In genomic region chr11:70214856-70215209, GRCm38 (mm10) we compare ENCODE assay signal across 8 mouse cellular contexts. TPM values are rescaled to one million over a fixed set of nuclear protein-coding genes. Genes with fewer than 3 reads are reported as not detected.
DNase-seq lines count a peak whose midpoint lies in the region; ATAC-seq lines count a peak whose summit lies in the region.

No protein-coding gene starts in this region.

- H3K27ac ChIP-seq in kidney, embryonic 15.5 days = no peak overlapping the region
- no peak overlapping the region for H3K27ac ChIP-seq in embryonic facial prominence, embryonic 13.5 days
- H3K27ac ChIP-seq in intestine, embryonic 15.5 days = no peak overlapping the region
- no peak overlapping the region for H3K27ac ChIP-seq in neural tube, embryonic 12.5 days

- no peaks in the 10 kb centered on the region for H3K9me3 ChIP-seq in kidney, embryonic 15.5 days (replicated peaks)
- no peaks in the 10 kb centered on the region for H3K9me3 ChIP-seq in embryonic facial prominence, embryonic 13.5 days
- no peaks in the 10 kb centered on the region for H3K9me3 ChIP-seq in intestine, embryonic 15.5 days
- H3K9me3 ChIP-seq in neural tube, embryonic 12.5 days = no peaks in the 10 kb centered on the region

- H3K4me1 ChIP-seq in kidney, embryonic 15.5 days = peaks cover 49% of the 10 kb centered on the region
- H3K4me1 ChIP-seq in embryonic facial prominence, embryonic 13.5 days = peaks cover 34% of the 10 kb centered on the region
- peaks cover 31% of the 10 kb centered on the region for H3K4me1 ChIP-seq in intestine, embryonic 15.5 days (replicated peaks)
- peaks cover 40% of the 10 kb centered on the region for H3K4me1 ChIP-seq in neural tube, embryonic 12.5 days

- peak; percentile 34 for ATAC-seq in kidney, embryonic 15.5 days (replicated peaks; ENCODE audit: low FRiP score)
- ATAC-seq in embryonic facial prominence, embryonic 13.5 days (ENCODE audit: insufficient number of reproducible peaks, insufficient read depth, low FRiP score, low TSS enrichment, low read depth) = no peak
- ATAC-seq in intestine, embryonic 15.5 days = no peak
- no peak for ATAC-seq in neural tube, embryonic 12.5 days (ENCODE audit: low FRiP score, low read depth)
- no peak for ATAC-seq in megakaryocyte-erythroid progenitor cell, adult 5-6 weeks (replicated peaks; ENCODE audit: low FRiP score, low TSS enrichment, poor library complexity, severe bottlenecking)
- ATAC-seq in cerebellum, adult (ENCODE audit: insufficient number of reproducible peaks, low FRiP score, low TSS enrichment) = no peak

- WGBS in kidney, embryonic 15.5 days = 10% methylated on average over 18 of the region's 18 CpGs
- WGBS in embryonic facial prominence, embryonic 13.5 days = 4% methylated on average over 18 of the region's 18 CpGs
- WGBS in intestine, embryonic 15.5 days = 15% methylated on average over 18 of the region's 18 CpGs
- 3% methylated on average over 18 of the region's 18 CpGs for WGBS in neural tube, embryonic 12.5 days

- H3K4me2 ChIP-seq in kidney, embryonic 15.5 days = peak overlapping the region; percentile 74
- H3K4me2 ChIP-seq in embryonic facial prominence, embryonic 13.5 days = peak overlapping the region; percentile 76
- H3K4me2 ChIP-seq in intestine, embryonic 15.5 days (replicated peaks) = peak overlapping the region; percentile 80
- H3K4me2 ChIP-seq in neural tube, embryonic 12.5 days (replicated peaks) = peak overlapping the region; percentile 54

- DNase-seq in kidney, postnatal 14 days = no peak
- no peak for DNase-seq in right cerebral cortex, postnatal 10 days (ENCODE audit: low spot score in 2 of 2)

- H3K27me3 ChIP-seq in kidney, embryonic 15.5 days = peaks cover 77% of the 10 kb centered on the region
- peaks cover 67% of the 10 kb centered on the region for H3K27me3 ChIP-seq in embryonic facial prominence, embryonic 13.5 days
- peaks cover 29% of the 10 kb centered on the region for H3K27me3 ChIP-seq in intestine, embryonic 15.5 days (replicated peaks)
- H3K27me3 ChIP-seq in neural tube, embryonic 12.5 days (replicated peaks) = peaks cover 63% of the 10 kb centered on the region

- peak overlapping the region; percentile 38 for H3K4me3 ChIP-seq in kidney, embryonic 15.5 days (replicated peaks)
- H3K4me3 ChIP-seq in embryonic facial prominence, embryonic 13.5 days = peak overlapping the region; percentile 42
- peak overlapping the region; percentile 34 for H3K4me3 ChIP-seq in intestine, embryonic 15.5 days (replicated peaks)
- H3K4me3 ChIP-seq in neural tube, embryonic 12.5 days = peak overlapping the region; percentile 32

- H3K9ac ChIP-seq in kidney, embryonic 15.5 days = 0 out of 2 replicates have a peak overlapping the region, but pooled peaks have one; percentile 43
- peak overlapping the region; percentile 70; the same call in 1 of the 2 replicates for H3K9ac ChIP-seq in embryonic facial prominence, embryonic 13.5 days
- H3K9ac ChIP-seq in intestine, embryonic 15.5 days = no peak overlapping the region
- 0 out of 2 replicates have a peak overlapping the region, but pooled peaks have one; percentile 51 for H3K9ac ChIP-seq in neural tube, embryonic 12.5 days

- peaks cover 6% of the 10 kb centered on the region; the same call in 1 of the 2 replicates for H3K36me3 ChIP-seq in kidney, embryonic 15.5 days
- peaks cover 10% of the 10 kb centered on the region for H3K36me3 ChIP-seq in embryonic facial prominence, embryonic 13.5 days
- H3K36me3 ChIP-seq in intestine, embryonic 15.5 days = no peaks in the 10 kb centered on the region
- peaks cover 15% of the 10 kb centered on the region for H3K36me3 ChIP-seq in neural tube, embryonic 12.5 days

RNA-seq across cellular contexts. Expression of gene Slc16a11, which starts 2.3 kb away (rescaled TPM):
- 4.3 and 5.8 TPM in 2 replicates for polyA plus RNA-seq in kidney, embryonic 15.5 days (2015; fragmentation: Nextera tagmentation; extraction: Ambion mirVana)
- 1.9 and 3.5 TPM in 2 replicates for polyA plus RNA-seq in embryonic facial prominence, embryonic 13.5 days (2015; fragmentation: Nextera tagmentation; extraction: Ambion mirVana)
- polyA plus RNA-seq in intestine, embryonic 15.5 days (2015; fragmentation: Nextera tagmentation; extraction: Ambion mirVana) = 2.9 and 3.7 TPM in 2 replicates
- polyA plus RNA-seq in neural tube, embryonic 12.5 days (2016; fragmentation: Nextera tagmentation; extraction: Ambion mirVana) = 1.7 and 3.3 TPM in 2 replicates
- total RNA-seq in megakaryocyte-erythroid progenitor cell, adult 5-6 weeks (2014; fragmentation: Nextera tagmentation) = not detected in 2 replicates
- not detected in 2 replicates for total RNA-seq in megakaryocyte-erythroid progenitor cell, adult 5-6 weeks (2017)

RNA-seq across cellular contexts. Expression of gene Slc16a13, which starts 6.0 kb away (rescaled TPM):
- polyA plus RNA-seq in kidney, embryonic 15.5 days (2015; fragmentation: Nextera tagmentation; extraction: Ambion mirVana) = 13.3 TPM in 2 replicates
- polyA plus RNA-seq in embryonic facial prominence, embryonic 13.5 days (2015; fragmentation: Nextera tagmentation; extraction: Ambion mirVana) = 9.8 and 13.0 TPM in 2 replicates
- polyA plus RNA-seq in intestine, embryonic 15.5 days (2015; fragmentation: Nextera tagmentation; extraction: Ambion mirVana) = 13.2 and 16.0 TPM in 2 replicates
- 13.6 and 16.3 TPM in 2 replicates for polyA plus RNA-seq in neural tube, embryonic 12.5 days (2016; fragmentation: Nextera tagmentation; extraction: Ambion mirVana)
- total RNA-seq in megakaryocyte-erythroid progenitor cell, adult 5-6 weeks (2014; fragmentation: Nextera tagmentation) = 2.4 and 3.1 TPM in 2 replicates
- total RNA-seq in megakaryocyte-erythroid progenitor cell, adult 5-6 weeks (2017) = 0.19 and 4.7 TPM in 2 replicates

RNA-seq across cellular contexts. Expression of gene Bcl6b, which starts 14.8 kb away (rescaled TPM):
- polyA plus RNA-seq in kidney, embryonic 15.5 days (2015; fragmentation: Nextera tagmentation; extraction: Ambion mirVana) = 26.9 and 28.4 TPM in 2 replicates
- 11.1 and 11.3 TPM in 2 replicates for polyA plus RNA-seq in embryonic facial prominence, embryonic 13.5 days (2015; fragmentation: Nextera tagmentation; extraction: Ambion mirVana)
- 11.1 and 11.9 TPM in 2 replicates for polyA plus RNA-seq in intestine, embryonic 15.5 days (2015; fragmentation: Nextera tagmentation; extraction: Ambion mirVana)
- polyA plus RNA-seq in neural tube, embryonic 12.5 days (2016; fragmentation: Nextera tagmentation; extraction: Ambion mirVana) = 6.9 TPM in 2 replicates
- 0.28 and 0.62 TPM in 2 replicates for total RNA-seq in megakaryocyte-erythroid progenitor cell, adult 5-6 weeks (2014; fragmentation: Nextera tagmentation)
- total RNA-seq in megakaryocyte-erythroid progenitor cell, adult 5-6 weeks (2017) = not detected in 2 replicates

RNA-seq across cellular contexts. Expression of gene 0610010K14Rik, which starts 22.9 kb away (rescaled TPM):
- 178 and 179 TPM in 2 replicates for polyA plus RNA-seq in kidney, embryonic 15.5 days (2015; fragmentation: Nextera tagmentation; extraction: Ambion mirVana)
- 188 and 200 TPM in 2 replicates for polyA plus RNA-seq in embryonic facial prominence, embryonic 13.5 days (2015; fragmentation: Nextera tagmentation; extraction: Ambion mirVana)
- 133 and 138 TPM in 2 replicates for polyA plus RNA-seq in intestine, embryonic 15.5 days (2015; fragmentation: Nextera tagmentation; extraction: Ambion mirVana)
- polyA plus RNA-seq in neural tube, embryonic 12.5 days (2016; fragmentation: Nextera tagmentation; extraction: Ambion mirVana) = 169 and 183 TPM in 2 replicates
- 71.3 and 71.6 TPM in 2 replicates for total RNA-seq in megakaryocyte-erythroid progenitor cell, adult 5-6 weeks (2014; fragmentation: Nextera tagmentation)
- total RNA-seq in megakaryocyte-erythroid progenitor cell, adult 5-6 weeks (2017) = 17.9 and 45.7 TPM in 2 replicates

RNA-seq across cellular contexts. Expression of gene Gm21988, which starts 24.8 kb away (rescaled TPM):
- 10.4 and 13.0 TPM in 2 replicates for polyA plus RNA-seq in kidney, embryonic 15.5 days (2015; fragmentation: Nextera tagmentation; extraction: Ambion mirVana)
- polyA plus RNA-seq in embryonic facial prominence, embryonic 13.5 days (2015; fragmentation: Nextera tagmentation; extraction: Ambion mirVana) = 11.7 and 13.9 TPM in 2 replicates
- polyA plus RNA-seq in intestine, embryonic 15.5 days (2015; fragmentation: Nextera tagmentation; extraction: Ambion mirVana) = 8.8 and 10.6 TPM in 2 replicates
- 14.4 and 15.2 TPM in 2 replicates for polyA plus RNA-seq in neural tube, embryonic 12.5 days (2016; fragmentation: Nextera tagmentation; extraction: Ambion mirVana)
- 5.4 and 9.6 TPM in 2 replicates for total RNA-seq in megakaryocyte-erythroid progenitor cell, adult 5-6 weeks (2014; fragmentation: Nextera tagmentation)
- total RNA-seq in megakaryocyte-erythroid progenitor cell, adult 5-6 weeks (2017) = 0.33 and 0.91 TPM in 2 replicates
